Mouse (Mus musculus): ENCODE measurements around the gene Tmprss6. TPM values are rescaled to one million over a fixed set of nuclear protein-coding genes. Genes with fewer than 3 reads are reported as not detected.
A peak's percentile ranks its signal among the peaks of the same experiment; 100 is the strongest.

The Tmprss6 gene
- total RNA-seq, 2 experiments from 2014 or later: not detected

- DNase-seq (ENCODE audit: low spot score in 2 of 2): no peak
These were observed 19.3 kb downstream of the Tmprss6 start for GRCm38 (mm10) chr15:78449131-78449530.

GRCm38 (mm10) chr15:78447746-78448535 lies 20.5 kb downstream of the Tmprss6 start:
- peak; percentile 93 to 96 for DNase-seq (ENCODE audit: low spot score in 2 of 2)

- DNase-seq (ENCODE audit: low spot score in 2 of 2): no peak
These were observed 21.3 kb downstream of the Tmprss6 start for GRCm38 (mm10) chr15:78447121-78447520.

- DNase-seq (ENCODE audit: low spot score in 2 of 2): no peak
These were observed 24.6 kb downstream of the Tmprss6 start for GRCm38 (mm10) chr15:78443857-78444256.

GRCm38 (mm10) chr15:78442231-78442630 lies 26.2 kb downstream of the Tmprss6 start:
- no peak for DNase-seq (ENCODE audit: low spot score in 2 of 2)

- DNase-seq (ENCODE audit: low spot score in 2 of 2): no peak
These were observed 29.5 kb downstream of the Tmprss6 start for GRCm38 (mm10) chr15:78438973-78439372.

GRCm38 (mm10) chr15:78438505-78438904 lies 29.9 kb downstream of the Tmprss6 start:
- DNase-seq (ENCODE audit: low spot score in 2 of 2): no peak

GRCm38 (mm10) chr15:78438018-78438394 lies 30.4 kb downstream of the Tmprss6 start:
- no peak for DNase-seq (ENCODE audit: low spot score in 2 of 2)

- no peak for DNase-seq (ENCODE audit: low spot score in 2 of 2)
These were observed 31.0 kb downstream of the Tmprss6 start for GRCm38 (mm10) chr15:78437237-78438017.

GRCm38 (mm10) chr15:78436380-78437192 lies 31.8 kb downstream of the Tmprss6 start:
- DNase-seq (ENCODE audit: low spot score in 2 of 2): peak; percentile 78 to 79

GRCm38 (mm10) chr15:78435681-78436080 lies 32.8 kb downstream of the Tmprss6 start:
- DNase-seq (ENCODE audit: low spot score in 2 of 2): no peak

GRCm38 (mm10) chr15:78434896-78435520 lies 33.4 kb downstream of the Tmprss6 start:
- DNase-seq (ENCODE audit: low spot score in 2 of 2): peak in 1 of 2 experiments; percentile 60

GRCm38 (mm10) chr15:78431541-78432121 lies 36.8 kb downstream of the Tmprss6 start:
- no peak for DNase-seq (ENCODE audit: low spot score in 2 of 2)

- no peak for DNase-seq (ENCODE audit: low spot score in 2 of 2)
These were observed 37.6 kb downstream of the Tmprss6 start for GRCm38 (mm10) chr15:78430874-78431273.

GRCm38 (mm10) chr15:78429871-78430622 lies 38.4 kb downstream of the Tmprss6 start:
- no peak for DNase-seq (ENCODE audit: low spot score in 2 of 2)

- no peak for DNase-seq (ENCODE audit: low spot score in 2 of 2)
These were observed 39.3 kb downstream of the Tmprss6 start for GRCm38 (mm10) chr15:78429139-78429459.

- peak; percentile 71 to 76 for DNase-seq (ENCODE audit: low spot score in 2 of 2)
These were observed 39.9 kb downstream of the Tmprss6 start, which contains the start of gene Kctd17 for GRCm38 (mm10) chr15:78428391-78429138. TSS of gene Kctd17 (plus strand) at chr15:78428564.

- DNase-seq (ENCODE audit: low spot score in 2 of 2): no peak
These were observed 43.2 kb downstream of the Tmprss6 start for GRCm38 (mm10) chr15:78425230-78425629.

- no peak for DNase-seq (ENCODE audit: low spot score in 2 of 2)
These were observed 43.9 kb downstream of the Tmprss6 start for GRCm38 (mm10) chr15:78424507-78424906.

Data from layer of hippocampus, postnatal 14 days (tissue).